17 mouse cellular contexts compared by ENCODE assay signal in genomic region chr19:23380968-23381367, GRCm38 (mm10).
"Had no signal": no experiment of that assay in that cellular context is flagged by ENCODE, and none has a peak within 500 bp of the region (broad histone marks: within the 10 kb centered on the region; RNA-seq: fewer than 3 reads in every experiment).

No protein-coding gene starts in this region.

- DNase-seq: left cerebral cortex, postnatal 4 days; liver; liver, embryonic 13.5 days; liver, postnatal 0 days; lung, adult 18-20 months; lung, adult 2 months; lung, embryonic 14.5 days; lung, postnatal 10 days; lung, postnatal 14 days; lung, postnatal 36 days; lung, postnatal 4 days; midbrain, embryonic 14.5 days had no signal

- ATAC-seq: liver, embryonic 12.5 days; liver, postnatal 0 days; lung, postnatal 0 days; midbrain, embryonic 13.5 days; midbrain, embryonic 15.5 days; midbrain, embryonic 16.5 days had no signal
